Mouse (Mus musculus): ENCODE measurements around the gene Mtss1l. TPM values are rescaled to one million over a fixed set of nuclear protein-coding genes. Genes with fewer than 3 reads are reported as not detected.
"Not testable (repeated sequence)": the region's sequence is repeated elsewhere in the genome, so short reads cannot be mapped to it uniquely, and the experiment has no call there.

The Mtss1l gene
- total RNA-seq, 2 experiments from 2014 or later, result not detected

DNA sequence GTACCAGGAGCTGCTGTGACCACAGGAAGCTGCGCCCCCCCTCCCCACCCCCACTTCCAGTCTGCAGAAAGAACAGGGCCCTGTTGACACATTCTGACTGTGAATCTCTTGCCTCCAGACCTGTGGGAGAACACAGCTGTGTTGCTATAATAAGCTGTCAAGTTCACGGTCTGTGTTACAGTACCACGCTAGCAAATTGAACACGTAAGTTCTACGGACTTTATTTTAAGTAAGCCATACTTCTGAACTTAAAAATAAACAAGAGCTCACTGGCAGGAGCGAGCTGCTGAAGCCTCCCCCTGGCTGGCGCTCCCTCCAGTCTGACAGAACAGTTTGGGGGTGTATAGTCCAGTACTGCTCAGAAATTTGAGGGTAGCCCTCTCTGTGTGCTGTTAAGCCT is 51.2 kb downstream of the Mtss1l start:
- ATAC-seq (replicated peaks; ENCODE audit: low FRiP score, poor library complexity, severe bottlenecking), result no peak

DNA sequence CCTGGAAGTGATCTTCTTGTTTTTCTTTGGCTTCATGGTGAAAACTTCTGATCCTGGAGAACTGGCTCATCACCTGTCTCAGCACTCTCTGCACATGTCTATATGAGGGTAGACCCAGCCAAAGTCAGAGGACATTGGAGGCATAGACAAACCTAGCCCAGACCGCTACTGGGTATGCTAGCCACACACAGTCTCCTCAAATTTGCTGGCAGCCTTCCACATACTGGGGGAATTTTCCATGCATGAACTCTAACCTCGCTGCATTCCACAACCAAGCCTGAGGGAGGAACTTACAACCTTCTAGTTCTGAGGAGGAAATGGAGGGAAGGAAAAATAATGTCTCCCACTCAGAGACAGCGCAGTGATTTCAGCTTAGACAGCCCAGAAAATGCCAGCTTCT is 52.8 kb downstream of the Mtss1l start:
- ATAC-seq (replicated peaks; ENCODE audit: low FRiP score, poor library complexity, severe bottlenecking), result no peak

DNA sequence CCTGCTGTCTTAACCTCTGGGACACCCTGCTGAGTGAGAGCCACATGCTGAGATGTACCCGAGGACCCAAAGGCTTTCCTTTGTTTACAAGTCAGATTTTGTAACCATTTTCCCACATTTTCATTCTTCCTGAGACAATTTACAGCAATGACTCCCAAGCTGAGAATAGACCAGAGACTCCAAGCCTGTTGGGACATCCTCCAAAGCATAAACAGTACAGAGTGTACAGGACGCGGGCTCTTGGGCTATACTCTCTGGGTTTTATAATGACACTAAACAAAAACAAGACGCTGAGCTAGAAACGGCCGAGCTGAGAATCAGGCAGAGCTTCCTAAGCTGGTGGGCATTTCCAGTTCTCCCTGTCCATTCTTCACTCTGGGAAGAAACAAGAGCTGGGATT is 53.4 kb downstream of the Mtss1l start:
- ATAC-seq (replicated peaks; ENCODE audit: low FRiP score, poor library complexity, severe bottlenecking), result no peak

DNA sequence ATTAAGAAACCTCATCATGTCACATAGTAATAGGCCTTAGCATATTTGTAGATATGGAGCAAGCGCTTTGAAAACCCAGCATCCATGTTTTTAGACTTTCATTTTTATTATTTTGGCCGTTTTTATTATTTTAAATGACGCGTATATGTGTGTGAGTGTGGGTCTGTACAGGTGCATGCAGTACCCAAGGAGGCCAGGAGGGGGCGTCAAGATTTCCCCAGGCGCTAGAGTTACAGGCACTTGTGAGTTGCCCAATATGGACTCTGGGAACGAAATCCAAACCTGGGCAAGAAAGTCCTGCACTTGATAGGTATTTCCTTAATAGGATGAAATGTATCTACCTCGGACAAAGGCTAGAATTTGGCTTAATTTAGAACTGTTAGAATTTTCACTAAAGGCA is 54.0 kb downstream of the Mtss1l start:
- 0 out of 2 replicates have a peak, but pooled peaks have one; percentile 39 for ATAC-seq (replicated peaks; ENCODE audit: low FRiP score, poor library complexity, severe bottlenecking)

DNA sequence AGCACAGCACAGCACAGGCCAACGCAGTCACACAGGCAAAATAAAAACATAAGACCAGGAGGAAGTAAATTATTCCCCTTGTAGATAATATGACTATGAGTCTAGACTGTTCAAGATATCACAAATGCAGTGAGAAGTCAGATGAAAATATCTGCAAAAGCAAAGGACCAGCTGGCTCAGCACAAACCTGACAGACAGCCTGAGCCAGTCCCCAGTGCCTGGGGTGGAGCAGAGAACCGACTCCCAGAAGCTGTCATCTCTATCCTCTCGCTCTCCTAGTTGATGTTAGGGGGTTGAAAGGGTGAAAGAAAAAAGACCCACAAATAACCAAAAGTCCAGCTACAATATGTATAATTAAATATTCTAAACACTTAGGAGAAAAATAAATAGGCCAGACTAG is 54.4 kb downstream of the Mtss1l start:
- ATAC-seq (replicated peaks; ENCODE audit: low FRiP score, poor library complexity, severe bottlenecking), result no peak

DNA sequence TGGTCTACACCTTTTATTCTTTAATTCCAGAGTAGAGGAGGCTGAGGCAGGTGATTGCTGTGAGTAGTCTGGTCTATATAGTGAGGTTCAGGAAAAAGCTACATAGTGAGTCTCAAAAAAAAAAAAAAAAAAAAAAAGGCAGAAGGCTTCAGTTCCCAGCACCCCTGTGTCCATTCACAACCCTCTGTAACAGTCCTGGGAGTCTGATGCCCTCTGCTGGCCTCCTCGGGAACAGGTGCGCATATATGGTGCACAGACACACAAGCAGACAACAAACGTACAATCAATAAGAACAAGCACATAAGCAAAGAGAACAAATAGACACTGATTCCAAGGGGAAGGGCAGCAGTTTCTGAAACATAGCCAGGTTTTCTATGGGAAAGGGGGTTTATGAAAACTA is 55.1 kb downstream of the Mtss1l start:
- no peak for ATAC-seq (replicated peaks; ENCODE audit: low FRiP score, poor library complexity, severe bottlenecking)

DNA sequence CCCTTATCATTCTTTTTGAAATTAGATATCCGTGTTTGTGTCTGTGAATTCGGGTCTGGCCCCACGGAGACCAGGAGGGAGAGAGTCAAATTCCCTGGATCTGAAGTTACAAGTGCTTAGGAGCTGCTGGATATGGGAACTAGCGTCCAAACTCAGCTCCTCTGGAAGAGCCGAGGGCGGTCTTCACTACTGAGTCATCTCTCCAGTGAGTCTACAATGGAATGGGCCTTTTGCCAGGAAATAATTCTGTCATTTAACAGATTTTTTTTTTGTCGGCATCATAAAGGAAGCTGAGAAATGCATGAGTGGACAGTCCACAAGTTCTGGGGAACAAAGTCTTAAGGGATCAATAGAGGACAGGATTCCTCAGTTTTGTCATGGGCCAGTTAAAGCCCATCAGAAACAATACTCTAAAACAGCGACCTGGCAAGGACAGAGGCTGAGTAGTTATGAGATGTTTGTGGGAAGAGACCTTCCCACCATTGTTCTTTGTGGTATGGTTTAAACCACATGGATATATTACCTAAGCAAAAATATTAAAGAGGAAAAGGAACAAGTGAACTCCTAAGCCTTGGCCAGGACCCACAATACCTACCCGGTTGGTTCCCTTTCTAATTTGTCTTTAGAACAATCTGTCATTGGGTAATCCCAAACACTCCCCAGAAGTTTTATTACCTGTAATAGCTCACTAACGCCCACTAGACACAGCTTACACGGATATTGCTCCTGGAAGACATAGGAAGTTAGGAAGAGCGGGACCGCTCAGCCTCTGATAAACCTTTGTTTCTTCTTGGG is 58.8 kb downstream of the Mtss1l start:
- ATAC-seq (replicated peaks; ENCODE audit: low FRiP score, poor library complexity, severe bottlenecking), result no peak

DNA sequence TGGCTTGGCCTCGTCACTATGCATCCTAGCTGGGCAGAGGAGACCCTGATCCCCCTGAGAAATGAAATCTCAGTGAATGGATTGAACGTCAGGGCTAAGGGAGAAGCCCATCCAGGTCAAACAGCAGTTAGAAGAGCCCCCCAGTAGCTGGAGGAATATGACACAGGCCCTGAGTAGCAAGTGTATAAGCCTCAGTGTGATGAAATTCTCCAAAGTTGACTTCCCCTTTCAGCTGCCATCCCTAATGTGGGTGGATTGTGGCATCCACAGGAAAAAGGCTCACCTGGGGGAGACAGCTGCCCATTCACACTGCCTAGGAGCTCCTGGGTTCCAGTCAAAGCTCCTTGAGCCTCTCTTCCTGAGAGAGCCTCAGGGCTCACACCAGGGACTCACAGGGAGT is 64.1 kb downstream of the Mtss1l start:
- ATAC-seq (replicated peaks; ENCODE audit: low FRiP score, poor library complexity, severe bottlenecking), result no peak

DNA sequence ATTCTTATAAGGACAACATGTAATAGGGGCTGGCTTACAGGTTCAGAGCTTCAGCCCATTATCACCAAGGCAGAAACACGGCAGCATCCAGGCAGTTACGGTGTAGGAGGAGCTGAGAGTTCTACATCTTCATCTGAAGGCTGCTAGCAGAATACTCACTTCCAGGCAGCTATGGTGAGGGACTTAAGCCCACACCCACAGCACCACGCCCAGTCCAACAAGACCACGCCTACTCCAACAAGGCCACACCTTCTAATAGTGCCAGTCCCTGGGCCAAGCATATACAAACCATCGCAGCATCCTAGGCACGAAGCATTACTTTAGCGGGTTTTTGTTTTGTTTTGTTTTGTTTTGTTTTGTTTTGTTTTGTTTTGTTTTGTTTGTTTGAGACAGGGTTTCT is 65.2 kb downstream of the Mtss1l start:
- ATAC-seq (replicated peaks; ENCODE audit: low FRiP score, poor library complexity, severe bottlenecking), result not testable (repeated sequence)

DNA sequence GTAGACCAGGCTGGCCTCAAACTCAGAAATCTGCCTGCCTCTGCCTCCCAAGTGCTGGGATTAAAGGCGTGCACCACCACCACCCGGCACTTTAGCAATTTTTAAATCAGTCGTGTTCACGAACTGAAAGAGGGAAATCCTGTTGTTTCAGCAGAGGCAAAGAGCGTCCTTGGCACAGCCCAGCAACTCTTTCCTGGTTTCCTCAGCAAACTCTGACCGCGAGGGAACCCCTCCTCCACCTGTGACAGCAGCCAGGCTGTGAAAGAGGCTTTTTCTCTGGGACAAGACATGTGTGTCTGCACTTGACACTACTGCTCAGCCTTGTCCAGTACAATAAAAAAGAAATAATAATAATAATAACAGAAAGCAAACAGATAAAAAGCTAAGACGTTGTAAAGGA is 65.7 kb downstream of the Mtss1l start:
- no peak for ATAC-seq (replicated peaks; ENCODE audit: low FRiP score, poor library complexity, severe bottlenecking)

DNA sequence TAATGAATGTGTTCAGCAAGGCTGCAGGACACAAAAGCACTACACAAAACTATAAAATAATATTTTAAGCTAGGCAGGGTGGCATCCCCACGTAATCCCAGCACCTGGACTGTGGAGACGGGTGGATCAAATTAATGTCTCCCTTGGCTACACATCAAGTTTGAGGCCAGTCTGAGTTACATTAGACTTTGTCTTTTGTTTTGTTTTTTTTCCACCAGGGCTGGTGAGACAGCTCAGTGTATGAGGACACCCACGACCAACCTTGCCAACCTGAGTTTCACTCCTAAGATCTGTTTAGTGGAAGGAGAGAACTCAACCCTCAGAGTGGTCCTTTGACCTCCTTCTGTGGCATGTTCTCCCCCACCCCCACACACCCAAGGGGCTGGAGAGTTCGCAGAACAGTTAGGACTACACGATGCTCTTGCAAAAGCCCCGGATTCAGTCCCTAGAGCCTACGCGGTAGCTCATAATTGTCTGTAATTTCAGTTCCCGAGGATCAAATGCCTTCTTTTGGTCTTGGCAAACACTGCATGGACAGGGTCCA is 66.2 kb downstream of the Mtss1l start:
- ATAC-seq (replicated peaks; ENCODE audit: low FRiP score, poor library complexity, severe bottlenecking), result no peak

DNA sequence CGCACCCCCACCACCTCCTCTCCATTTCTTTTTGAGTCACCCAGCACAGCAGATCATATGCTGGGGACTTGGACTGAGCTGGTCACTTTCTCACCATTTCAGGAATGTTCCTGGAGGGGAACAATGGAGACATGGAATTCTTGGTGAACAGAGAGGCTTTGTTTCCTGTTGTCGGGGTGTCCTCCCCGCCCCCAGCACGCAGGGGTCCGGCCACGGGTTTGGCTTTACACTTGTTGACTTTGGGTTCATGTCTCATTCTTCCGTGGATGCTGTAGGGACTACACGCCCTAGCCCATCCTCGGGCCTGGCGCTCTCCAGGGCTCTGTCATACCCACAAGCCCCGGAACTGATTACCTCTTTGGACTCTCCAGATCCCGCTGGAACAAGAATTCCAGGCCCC is 67.7 kb downstream of the Mtss1l start:
- ATAC-seq (replicated peaks; ENCODE audit: low FRiP score, poor library complexity, severe bottlenecking), result no peak

DNA sequence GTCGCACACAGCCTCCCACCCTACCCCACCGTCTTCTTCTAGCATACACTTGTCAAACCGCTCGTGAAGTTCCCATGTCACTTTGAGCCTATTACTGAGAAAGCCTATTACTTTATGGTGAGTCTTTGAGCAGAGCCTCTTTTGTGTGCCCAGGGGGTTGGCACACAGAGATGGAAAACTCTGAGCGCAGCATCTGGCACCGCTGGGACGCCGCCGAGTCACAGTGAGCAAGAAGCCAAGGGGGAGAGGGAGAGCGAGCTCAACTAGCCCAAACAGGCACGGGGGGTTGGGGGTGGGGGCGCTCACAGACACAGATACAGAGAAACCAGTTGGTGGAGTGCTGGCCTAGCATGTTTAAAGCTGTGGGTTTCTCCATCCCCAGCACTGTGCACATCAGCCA is 68.3 kb downstream of the Mtss1l start:
- ATAC-seq (replicated peaks; ENCODE audit: low FRiP score, poor library complexity, severe bottlenecking), result no peak

DNA sequence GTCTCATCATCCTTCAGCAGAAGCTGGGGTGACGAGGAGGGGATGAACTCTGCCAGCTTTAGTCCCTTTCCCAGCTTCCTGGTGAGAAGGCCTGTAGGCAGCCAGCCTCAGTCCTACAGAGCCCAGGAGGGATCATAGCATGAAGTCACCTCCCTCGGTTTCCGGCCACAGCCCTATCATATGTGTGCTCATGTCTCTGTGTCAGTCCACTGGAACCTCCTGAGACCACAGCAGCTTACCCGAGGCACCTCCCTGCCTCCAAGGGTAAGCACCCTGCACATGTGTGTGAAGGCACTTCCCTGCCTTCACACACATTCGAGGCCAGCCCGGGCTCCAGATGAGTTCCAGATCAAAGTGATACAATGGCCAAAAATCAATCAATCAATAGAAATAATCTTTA is 69.0 kb downstream of the Mtss1l start:
- ATAC-seq (replicated peaks; ENCODE audit: low FRiP score, poor library complexity, severe bottlenecking), result no peak

Other genes with a start within 250 kb of the Mtss1l start
- gene Vac14, start 102.9 kb upstream of the Mtss1l start, total RNA-seq (2015; ENCODE audit: low replicate concordance), result 12.6 and 24.3 TPM in 2 replicates
- gene Vac14, start 102.9 kb upstream of the Mtss1l start, total RNA-seq (2017; ENCODE audit: low replicate concordance), result 8.6 and 12.6 TPM in 2 replicates
- gene Il34, start 84.4 kb downstream of the Mtss1l start, total RNA-seq (2015; ENCODE audit: low replicate concordance), result 1.3 TPM in 1 of 2 replicates, not detected in the other
- 0.91 TPM in 1 of 2 replicates, not detected in the other for gene Il34, start 84.4 kb downstream of the Mtss1l start, total RNA-seq (2017; ENCODE audit: low replicate concordance)
- gene Cog4, start 125.1 kb downstream of the Mtss1l start, total RNA-seq (2015; ENCODE audit: low replicate concordance), result 18.9 and 27.4 TPM in 2 replicates
- gene Cog4, start 125.1 kb downstream of the Mtss1l start, total RNA-seq (2017; ENCODE audit: low replicate concordance), result 21.6 and 55.7 TPM in 2 replicates
- 46.5 and 49.7 TPM in 2 replicates for gene Sf3b3, start 125.3 kb downstream of the Mtss1l start, total RNA-seq (2015; ENCODE audit: low replicate concordance)
- 57.1 and 60.3 TPM in 2 replicates for gene Sf3b3, start 125.3 kb downstream of the Mtss1l start, total RNA-seq (2017; ENCODE audit: low replicate concordance)
- gene Fuk, start 181.0 kb downstream of the Mtss1l start, total RNA-seq (2015; ENCODE audit: low replicate concordance), result 0.42 TPM in 1 of 2 replicates, not detected in the other
- 0.51 and 1.4 TPM in 2 replicates for gene Fuk, start 181.0 kb downstream of the Mtss1l start, total RNA-seq (2017; ENCODE audit: low replicate concordance)
- 30.6 and 40.0 TPM in 2 replicates for gene St3gal2, start 198.4 kb downstream of the Mtss1l start, total RNA-seq (2015; ENCODE audit: low replicate concordance)
- gene St3gal2, start 198.4 kb downstream of the Mtss1l start, total RNA-seq (2017; ENCODE audit: low replicate concordance), result 34.0 and 40.6 TPM in 2 replicates